Mouse (Mus musculus) lung, adult 2 months (tissue): Measurements from ENCODE around the gene 2610042L04Rik.
"Not testable (repeated sequence)": the region's sequence is repeated elsewhere in the genome, so short reads cannot be mapped to it uniquely, and the experiment has no call there.

ENCODE experiments used
- CTCF ChIP-seq: fragments of 200-500 bp; IDR thresholded peaks from 2 replicates; pipeline ENCODE4 v1.5.1; 2011; ENCODE audit warnings: mild to moderate bottlenecking, low read length, control low read depth; ENCODE audit not compliant: insufficient read depth
- POLR2A ChIP-seq: fragments of 200-500 bp; IDR thresholded peaks from 2 replicates; pipeline ENCODE4 v1.6.1; 2011; ENCODE audit warnings: low read depth, mild to moderate bottlenecking, control low read depth, low read length, borderline replicate concordance; ENCODE audit errors: extremely low read depth

GRCm38 (mm10) chr14:4400115-4400789 is 65.7 kb downstream of the 2610042L04Rik start:
- not testable (repeated sequence) for TF ChIP-seq CTCF, POLR2A
